Mouse (Mus musculus) T-helper 17 cell (primary cell): ENCODE measurements around the gene Nrde2.
"Not testable (repeated sequence)": the region's sequence is repeated elsewhere in the genome, so short reads cannot be mapped to it uniquely, and the experiment has no call there.

Experiments
- in situ Hi-C, 2 experiments: fragments of 300-600 bp; cut with MboI, MseI; formaldehyde crosslinking; loops; 1 replicate in 1 of 2; 2 replicates in 1 of 2; pipeline ENCODE4 v1.15.1; 2025; ENCODE audit warnings: high pct_unique_total_duplicates in 2 of 2

The Nrde2 gene

GRCm38 (mm10) chr12:100159261-100159975 is at the start of gene Nrde2:
Gene Nrde2, minus strand, starts transcription at chr12:100159653.
- in situ Hi-C loops: loop anchor here in 1 of 2 experiments (25.0 kb wide), 1 partner anchor 1897 kb away; the partner anchor contains the start of genes Galc and Gpr65

GRCm38 (mm10) chr12:100206926-100207325 is 47.5 kb upstream of the Nrde2 start:
- in situ Hi-C loops: no loop called here

GRCm38 (mm10) chr12:100206521-100206920 is 47.1 kb upstream of the Nrde2 start:
- in situ Hi-C loops: no loop called here

- in situ Hi-C loops: no loop called here
Measured at GRCm38 (mm10) chr12:100205156-100205555, 45.7 kb upstream of the Nrde2 start.

- in situ Hi-C loops: loop anchor here in 1 of 2 experiments (5.0 kb wide), 1 partner anchor 274 kb away; no protein-coding TSS in a partner anchor
Measured at GRCm38 (mm10) chr12:100203759-100204158, 44.3 kb upstream of the Nrde2 start.

- in situ Hi-C loops: loop anchor here in 1 of 2 experiments (5.0 kb wide), 1 partner anchor 275 kb away; no protein-coding TSS in a partner anchor
Measured at GRCm38 (mm10) chr12:100201838-100202237, 42.4 kb upstream of the Nrde2 start.

GRCm38 (mm10) chr12:100201363-100201711 is 41.9 kb upstream of the Nrde2 start:
- in situ Hi-C loops: loop anchor here in 1 of 2 experiments (5.0 kb wide), 1 partner anchor 276 kb away; no protein-coding TSS in a partner anchor

GRCm38 (mm10) chr12:100200645-100201362 is 41.4 kb upstream of the Nrde2 start:
- in situ Hi-C loops: loop anchor here in 1 of 2 experiments (5.0 kb wide), 1 partner anchor 276 kb away; no protein-coding TSS in a partner anchor

GRCm38 (mm10) chr12:100199891-100200644 is 40.6 kb upstream of the Nrde2 start:
- in situ Hi-C loops: loop anchor here in 1 of 2 experiments (5.0 kb wide), 1 partner anchor 277 kb away; no protein-coding TSS in a partner anchor

- in situ Hi-C loops: no loop called here
Measured at GRCm38 (mm10) chr12:100198967-100199660, 39.7 kb upstream of the Nrde2 start, which contains the start of gene Calm1. Gene Calm1, plus strand, starts transcription at chr12:100199435.

GRCm38 (mm10) chr12:100196786-100197185 is 37.3 kb upstream of the Nrde2 start:
- in situ Hi-C loops: no loop called here

- in situ Hi-C loops: no loop called here
Measured at GRCm38 (mm10) chr12:100194181-100194580, 34.7 kb upstream of the Nrde2 start.

- in situ Hi-C loops: no loop called here
Measured at GRCm38 (mm10) chr12:100190802-100191201, 31.3 kb upstream of the Nrde2 start.

- in situ Hi-C loops: no loop called here
Measured at GRCm38 (mm10) chr12:100187756-100188430, 28.4 kb upstream of the Nrde2 start.

GRCm38 (mm10) chr12:100187013-100187755 is 27.7 kb upstream of the Nrde2 start:
- in situ Hi-C loops: no loop called here

GRCm38 (mm10) chr12:100186376-100186775 is 26.9 kb upstream of the Nrde2 start:
- in situ Hi-C loops: no loop called here

GRCm38 (mm10) chr12:100185897-100186296 is 26.4 kb upstream of the Nrde2 start:
- in situ Hi-C loops: no loop called here

- in situ Hi-C loops: not testable (repeated sequence)
Measured at GRCm38 (mm10) chr12:100184976-100185375, 25.5 kb upstream of the Nrde2 start.

GRCm38 (mm10) chr12:100183970-100184369 is 24.5 kb upstream of the Nrde2 start:
- in situ Hi-C loops: no loop called here

- in situ Hi-C loops: no loop called here
Measured at GRCm38 (mm10) chr12:100182676-100183075, 23.2 kb upstream of the Nrde2 start.
